ENCODE assay signal across 15 mouse cellular contexts in the genomic region with DNA sequence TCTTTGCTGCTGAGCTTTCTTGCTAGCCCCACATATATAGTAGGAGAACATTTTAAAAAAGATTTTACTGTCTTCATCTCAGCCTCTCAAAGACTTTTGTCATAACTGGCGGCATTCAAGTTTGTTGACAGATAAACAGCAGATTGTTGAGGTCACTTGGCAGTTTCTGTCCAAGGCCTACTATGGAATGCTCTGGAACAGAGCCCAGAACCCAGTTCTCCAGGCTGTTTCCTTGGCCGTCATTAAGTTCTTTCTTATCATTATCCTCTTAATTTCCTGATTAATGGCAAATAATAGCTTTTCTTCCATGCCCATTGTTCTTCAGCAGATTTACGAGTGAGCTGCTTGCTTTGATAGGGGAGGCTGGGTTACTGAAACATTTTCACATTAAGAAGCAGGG.
DNase-seq lines count a peak whose midpoint lies in the region; ATAC-seq and TF ChIP-seq lines count a peak whose summit lies in the region.
"Had no signal": no experiment of that assay in that cellular context is flagged by ENCODE, and none has a peak within 500 bp of the region (broad histone marks: within the 10 kb centered on the region; RNA-seq: fewer than 3 reads in every experiment).

No protein-coding gene starts in this region.

- no peak for TF ChIP-seq POLR2A in kidney, adult 2 months (IDR thresholded peaks at IDR 0.05; ENCODE audit: low read depth, low read length)

- no peaks in the 10 kb centered on the region for H3K36me3 ChIP-seq in kidney, adult 2 months (ENCODE audit: control insufficient read depth, insufficient read depth, low read length)
- no peaks in the 10 kb centered on the region for H3K36me3 ChIP-seq in kidney, embryonic 15.5 days
- H3K36me3 ChIP-seq in lung, embryonic 16.5 days (ENCODE audit: control insufficient read depth, insufficient read depth, low read length), result no peaks in the 10 kb centered on the region
- H3K36me3 ChIP-seq: liver, embryonic 15.5 days; neural tube, embryonic 15.5 days; stomach, embryonic 15.5 days had no signal

- TF ChIP-seq CTCF in kidney, adult 2 months (conservative IDR thresholded peaks at IDR 0.05; ENCODE audit: insufficient read depth, insufficient read length, low read depth, low read length), result no peak
- TF ChIP-seq CTCF in left cerebral cortex, adult 2 months (IDR thresholded peaks at IDR 0.05), result no peak

- no peak overlapping the region for H3K9ac ChIP-seq in kidney, embryonic 15.5 days
- no peak overlapping the region for H3K9ac ChIP-seq in lung, embryonic 16.5 days (ENCODE audit: low read length)
- H3K9ac ChIP-seq: liver, embryonic 15.5 days; neural tube, embryonic 15.5 days; stomach, embryonic 15.5 days had no signal

- intact Hi-C loops in left cerebral cortex, postnatal 36 days (cut with DNase I), result no loop called here
- intact Hi-C loops in left cerebral cortex, adult 2 months (cut with DNase I), result no loop called here

- 40% methylated on average over 3 of the region's 3 CpGs for WGBS in kidney, adult 2 months
- WGBS in kidney, embryonic 15.5 days, result 55% methylated on average over 3 of the region's 3 CpGs
- 31% methylated on average over 3 of the region's 3 CpGs for WGBS in lung, embryonic 16.5 days

- no peak overlapping the region for H3K4me2 ChIP-seq in kidney, embryonic 15.5 days
- no peak overlapping the region for H3K4me2 ChIP-seq in lung, embryonic 16.5 days (ENCODE audit: low read depth, low read length)
- H3K4me2 ChIP-seq: liver, embryonic 15.5 days; neural tube, embryonic 15.5 days; stomach, embryonic 15.5 days had no signal

- ATAC-seq in kidney, embryonic 15.5 days (replicated peaks; ENCODE audit: low FRiP score), result no peak
- peak; percentile 90 for ATAC-seq in lung, embryonic 16.5 days (ENCODE audit: low read depth)
- ATAC-seq: midbrain, embryonic 16.5 days had no signal

- H3K27ac ChIP-seq in kidney, adult 2 months (ENCODE audit: insufficient read depth, low read depth, low read length), result no peak overlapping the region
- H3K27ac ChIP-seq in kidney, embryonic 15.5 days, result no peak overlapping the region
- peak overlapping the region; percentile 68 for H3K27ac ChIP-seq in lung, embryonic 16.5 days (ENCODE audit: low read length)
- H3K27ac ChIP-seq in left cerebral cortex, adult 2 months, result no peak overlapping the region
- H3K27ac ChIP-seq: liver, embryonic 15.5 days; neural tube, embryonic 15.5 days; stomach, embryonic 15.5 days had no signal

- H3K27me3 ChIP-seq in kidney, adult 2 months (replicated peaks; ENCODE audit: control insufficient read depth, insufficient read depth, low read length), result no peaks in the 10 kb centered on the region
- no peaks in the 10 kb centered on the region for H3K27me3 ChIP-seq in kidney, embryonic 15.5 days
- no peaks in the 10 kb centered on the region for H3K27me3 ChIP-seq in lung, embryonic 16.5 days (ENCODE audit: control insufficient read depth, insufficient read depth, low read depth, low read length)
- H3K27me3 ChIP-seq: liver, embryonic 15.5 days; neural tube, embryonic 15.5 days; stomach, embryonic 15.5 days had no signal

- no peak overlapping the region for H3K4me3 ChIP-seq in kidney, adult 2 months (ENCODE audit: insufficient read depth, low read depth, low read length)
- no peak overlapping the region for H3K4me3 ChIP-seq in kidney, embryonic 15.5 days (replicated peaks)
- no peak overlapping the region for H3K4me3 ChIP-seq in lung, embryonic 16.5 days (ENCODE audit: low read length)
- no peak overlapping the region for H3K4me3 ChIP-seq in left cerebral cortex, adult 2 months
- H3K4me3 ChIP-seq: erythroblast, embryonic 14.5 days; liver, embryonic 15.5 days; neural tube, embryonic 15.5 days; stomach, embryonic 15.5 days had no signal

- DNase-seq in kidney, adult 2 months, result peak; percentile 47
- DNase-seq in brain, adult 2 months (ENCODE audit: low read depth, low spot score), result peak; percentile 65
- peak; percentile 11 for DNase-seq in cerebellum, adult 8-10 months
- no peak for DNase-seq in thymus, postnatal 4 days
- DNase-seq in left cerebral cortex, postnatal 36 days (ENCODE audit: low spot score in 2 of 2), result no peak
- no peak for DNase-seq in left cerebral cortex, adult 2 months (ENCODE audit: extremely low spot score in 1 of 2, low spot score in 2 of 2)
- DNase-seq: left cerebral cortex, postnatal 4 days; right cerebral cortex, postnatal 14 days had no signal

- H3K9me3 ChIP-seq in kidney, embryonic 15.5 days (replicated peaks), result no peaks in the 10 kb centered on the region
- no peaks in the 10 kb centered on the region for H3K9me3 ChIP-seq in lung, embryonic 16.5 days (ENCODE audit: control insufficient read depth, low read length)
- H3K9me3 ChIP-seq: liver, embryonic 15.5 days; neural tube, embryonic 15.5 days; stomach, embryonic 15.5 days had no signal

- no peaks in the 10 kb centered on the region for H3K4me1 ChIP-seq in kidney, adult 2 months (ENCODE audit: control insufficient read depth, insufficient read depth, low read length)
- no peaks in the 10 kb centered on the region for H3K4me1 ChIP-seq in kidney, embryonic 15.5 days
- peaks cover 8% of the 10 kb centered on the region for H3K4me1 ChIP-seq in lung, embryonic 16.5 days (replicated peaks; ENCODE audit: control insufficient read depth, insufficient read depth, low read length)
- H3K4me1 ChIP-seq: liver, embryonic 15.5 days; neural tube, embryonic 15.5 days; stomach, embryonic 15.5 days had no signal

Comparison
In these comparisons a context has a peak if more than half of its experiments do, and no peak if none do; other contexts are left out.
1. DNase-seq: peak in kidney, adult 2 months (single experiment), brain, adult 2 months (single experiment) and cerebellum, adult 8-10 months (single experiment); none in thymus, postnatal 4 days (single experiment), left cerebral cortex, postnatal 36 days (0 of 2) and left cerebral cortex, adult 2 months (0 of 2).